Mouse (Mus musculus): ENCODE data around the gene Clmp. TPM values are rescaled to one million over a fixed set of nuclear protein-coding genes. Genes with fewer than 3 reads are reported as not detected.
A peak's percentile ranks its signal among the peaks of the same experiment; 100 is the strongest.

Gene Clmp
- polyA plus RNA-seq, 1 experiment from 2014 or later, result 47.1 TPM

GRCm38 (mm10) chr9:40747249-40747648 lies 61.5 kb downstream of the Clmp start:
- Histone ChIP-seq H3K27me3 (no peaks in the 10 kb centered on the region), H3K9me3 (no peaks in the 10 kb centered on the region), H3K4me2 (no peak overlapping the region), H3K27ac (0 out of 2 replicates have a peak overlapping the region, but pooled peaks have one; percentile 30), H3K36me3 (no peaks in the 10 kb centered on the region), H3K9ac (no peak overlapping the region), H3K4me3 (no peak overlapping the region), H3K4me1 (replicated peaks) (peaks cover 38% of the 10 kb centered on the region)
- no peak for ATAC-seq (ENCODE audit: low FRiP score)
- 82% methylated on average over 9 of the region's 9 CpGs for WGBS

- WGBS, result 76% methylated on average over 8 of the region's 8 CpGs
- H3K4me2 ChIP-seq, result no peak overlapping the region
- H3K27ac ChIP-seq, result 0 out of 2 replicates have a peak overlapping the region, but pooled peaks have one; percentile 25
- H3K27me3 ChIP-seq, result no peaks in the 10 kb centered on the region
- H3K9ac ChIP-seq, result no peak overlapping the region
- ATAC-seq (ENCODE audit: low FRiP score), result peak; percentile 41; the same call in 1 of the 2 replicates
- H3K9me3 ChIP-seq, result no peaks in the 10 kb centered on the region
- H3K36me3 ChIP-seq, result no peaks in the 10 kb centered on the region
- peaks cover 21% of the 10 kb centered on the region for H3K4me1 ChIP-seq (replicated peaks)
- H3K4me3 ChIP-seq, result no peak overlapping the region
Measured at GRCm38 (mm10) chr9:40749832-40750620, 64.3 kb downstream of the Clmp start.

- H3K9ac ChIP-seq, result no peak overlapping the region
- no peaks in the 10 kb centered on the region for H3K27me3 ChIP-seq
- H3K4me3 ChIP-seq, result no peak overlapping the region
- H3K4me1 ChIP-seq (replicated peaks), result peaks cover 23% of the 10 kb centered on the region
- H3K36me3 ChIP-seq, result no peaks in the 10 kb centered on the region
- ATAC-seq (ENCODE audit: low FRiP score), result no peak
- H3K9me3 ChIP-seq, result no peaks in the 10 kb centered on the region
- WGBS, result 59% methylated on average over 3 of the region's 3 CpGs
- H3K27ac ChIP-seq, result no peak overlapping the region
- no peak overlapping the region for H3K4me2 ChIP-seq
Measured at GRCm38 (mm10) chr9:40751749-40752148, 66.0 kb downstream of the Clmp start.

- WGBS, result 24% methylated on average over 4 of the region's 4 CpGs
- Histone ChIP-seq H3K27me3 (no peaks in the 10 kb centered on the region), H3K36me3 (peaks cover 2% of the 10 kb centered on the region), H3K27ac (no peak overlapping the region), H3K4me3 (no peak overlapping the region), H3K4me1 (replicated peaks) (peaks cover 18% of the 10 kb centered on the region), H3K9ac (no peak overlapping the region), H3K9me3 (no peaks in the 10 kb centered on the region), H3K4me2 (no peak overlapping the region)
- ATAC-seq (ENCODE audit: low FRiP score), result no peak
Measured at GRCm38 (mm10) chr9:40756401-40756800, 70.6 kb downstream of the Clmp start.

- 21% methylated on average over 12 of the region's 12 CpGs for WGBS
- H3K36me3 ChIP-seq, result peaks cover 10% of the 10 kb centered on the region
- H3K4me2 ChIP-seq, result peak overlapping the region; percentile 52
- peak; percentile 86 for ATAC-seq (ENCODE audit: low FRiP score)
- H3K9ac ChIP-seq, result peak overlapping the region; percentile 53
- peaks cover 18% of the 10 kb centered on the region for H3K4me1 ChIP-seq (replicated peaks)
- H3K27ac ChIP-seq, result peak overlapping the region; percentile 84
- H3K4me3 ChIP-seq, result peak overlapping the region; percentile 30
- H3K9me3 ChIP-seq, result no peaks in the 10 kb centered on the region
- H3K27me3 ChIP-seq, result no peaks in the 10 kb centered on the region
Measured at GRCm38 (mm10) chr9:40757105-40757626, 71.4 kb downstream of the Clmp start.

- H3K36me3 ChIP-seq, result peaks cover 10% of the 10 kb centered on the region
- peaks cover 18% of the 10 kb centered on the region for H3K4me1 ChIP-seq (replicated peaks)
- WGBS, result 10% methylated on average over 21 of the region's 22 CpGs
- H3K9me3 ChIP-seq, result no peaks in the 10 kb centered on the region
- H3K9ac ChIP-seq, result peak overlapping the region; percentile 53
- no peaks in the 10 kb centered on the region for H3K27me3 ChIP-seq
- peak overlapping the region; percentile 84 for H3K27ac ChIP-seq
- peak; percentile 95 for ATAC-seq (ENCODE audit: low FRiP score)
- peak overlapping the region; percentile 52 for H3K4me2 ChIP-seq
- peak overlapping the region; percentile 30 for H3K4me3 ChIP-seq
Measured at GRCm38 (mm10) chr9:40757685-40758270, 72.0 kb downstream of the Clmp start.

- H3K27me3 ChIP-seq, result no peaks in the 10 kb centered on the region
- no peak overlapping the region for H3K27ac ChIP-seq
- 91% methylated on average over 6 of the region's 6 CpGs for WGBS
- H3K4me1 ChIP-seq (replicated peaks), result peaks cover 7% of the 10 kb centered on the region
- no peaks in the 10 kb centered on the region for H3K9me3 ChIP-seq
- H3K36me3 ChIP-seq, result peaks cover 34% of the 10 kb centered on the region
- H3K9ac ChIP-seq, result no peak overlapping the region
- ATAC-seq (ENCODE audit: low FRiP score), result no peak
- H3K4me2 ChIP-seq, result no peak overlapping the region
- no peak overlapping the region for H3K4me3 ChIP-seq
Measured at GRCm38 (mm10) chr9:40762354-40762753, 76.6 kb downstream of the Clmp start.

GRCm38 (mm10) chr9:40764887-40765580 lies 79.3 kb downstream of the Clmp start:
- no peak overlapping the region for H3K4me3 ChIP-seq
- H3K4me1 ChIP-seq (replicated peaks), result 0 out of 2 replicates have a peak, but pooled peaks cover under 1% of the 10 kb centered on the region
- no peak for ATAC-seq (ENCODE audit: low FRiP score)
- H3K4me2 ChIP-seq, result no peak overlapping the region
- peaks cover 34% of the 10 kb centered on the region for H3K36me3 ChIP-seq
- WGBS, result 84% methylated on average over 8 of the region's 9 CpGs
- no peaks in the 10 kb centered on the region for H3K27me3 ChIP-seq
- H3K9me3 ChIP-seq, result no peaks in the 10 kb centered on the region
- H3K27ac ChIP-seq, result no peak overlapping the region
- no peak overlapping the region for H3K9ac ChIP-seq

GRCm38 (mm10) chr9:40765581-40765940 lies 79.8 kb downstream of the Clmp start:
- no peak overlapping the region for H3K4me3 ChIP-seq
- H3K27ac ChIP-seq, result no peak overlapping the region
- WGBS, result 80% methylated on average over 12 of the region's 12 CpGs
- ATAC-seq (ENCODE audit: low FRiP score), result no peak
- peaks cover 34% of the 10 kb centered on the region for H3K36me3 ChIP-seq
- H3K9me3 ChIP-seq, result no peaks in the 10 kb centered on the region
- H3K4me2 ChIP-seq, result no peak overlapping the region
- 0 out of 2 replicates have a peak, but pooled peaks cover 3% of the 10 kb centered on the region for H3K4me1 ChIP-seq (replicated peaks)
- no peak overlapping the region for H3K9ac ChIP-seq
- H3K27me3 ChIP-seq, result no peaks in the 10 kb centered on the region

GRCm38 (mm10) chr9:40766058-40766605 lies 80.4 kb downstream of the Clmp start:
- WGBS, result 62% methylated on average over 7 of the region's 7 CpGs
- no peak for ATAC-seq (ENCODE audit: low FRiP score)
- 0 out of 2 replicates have a peak, but pooled peaks cover 3% of the 10 kb centered on the region for H3K4me1 ChIP-seq (replicated peaks)
- no peaks in the 10 kb centered on the region for H3K9me3 ChIP-seq
- no peak overlapping the region for H3K4me3 ChIP-seq
- no peak overlapping the region for H3K27ac ChIP-seq
- H3K9ac ChIP-seq, result no peak overlapping the region
- no peak overlapping the region for H3K4me2 ChIP-seq
- H3K36me3 ChIP-seq, result peaks cover 34% of the 10 kb centered on the region
- H3K27me3 ChIP-seq, result no peaks in the 10 kb centered on the region

- H3K4me2 ChIP-seq, result no peak overlapping the region
- H3K9ac ChIP-seq, result no peak overlapping the region
- no peak overlapping the region for H3K27ac ChIP-seq
- H3K36me3 ChIP-seq, result peaks cover 29% of the 10 kb centered on the region
- no peak overlapping the region for H3K4me3 ChIP-seq
- 91% methylated on average over 4 of the region's 4 CpGs for WGBS
- H3K4me1 ChIP-seq (replicated peaks), result 0 out of 2 replicates have a peak, but pooled peaks cover 3% of the 10 kb centered on the region
- H3K9me3 ChIP-seq, result no peaks in the 10 kb centered on the region
- no peak for ATAC-seq (ENCODE audit: low FRiP score)
- H3K27me3 ChIP-seq, result no peaks in the 10 kb centered on the region
Measured at GRCm38 (mm10) chr9:40767946-40768345, 82.2 kb downstream of the Clmp start.

GRCm38 (mm10) chr9:40772246-40772645 lies 86.5 kb downstream of the Clmp start:
- Histone ChIP-seq H3K4me1 (replicated peaks) (0 out of 2 replicates have a peak, but pooled peaks cover 3% of the 10 kb centered on the region), H3K9ac (no peak overlapping the region), H3K9me3 (no peaks in the 10 kb centered on the region), H3K4me2 (no peak overlapping the region), H3K27me3 (no peaks in the 10 kb centered on the region), H3K4me3 (no peak overlapping the region), H3K27ac (no peak overlapping the region), H3K36me3 (peaks cover 28% of the 10 kb centered on the region)
- no peak for ATAC-seq (ENCODE audit: low FRiP score)
- 73% methylated on average over 13 of the region's 13 CpGs for WGBS
